Mouse (Mus musculus): ENCODE data around the gene Mfrp.

- TF ChIP-seq CTCF (conservative IDR thresholded peaks at IDR 0.05; ENCODE audit: insufficient read depth, insufficient read length, low read depth, low read length) = no peak
- peak; percentile 42 for TF ChIP-seq POLR2A (IDR thresholded peaks at IDR 0.05; ENCODE audit: low read depth, low read length)
These were observed 16.8 kb upstream of the Mfrp start for GRCm38 (mm10) chr9:44084659-44085229.

Measured in kidney, adult 2 months (tissue).